Mouse (Mus musculus): ENCODE measurements at regions not wholly inside any gene's neighbourhood (a gene's known extent, or its start where the extent isn't known, plus 50 kb on each side); places are given as distances from the start of the nearest gene placed in this dataset.

DNA sequence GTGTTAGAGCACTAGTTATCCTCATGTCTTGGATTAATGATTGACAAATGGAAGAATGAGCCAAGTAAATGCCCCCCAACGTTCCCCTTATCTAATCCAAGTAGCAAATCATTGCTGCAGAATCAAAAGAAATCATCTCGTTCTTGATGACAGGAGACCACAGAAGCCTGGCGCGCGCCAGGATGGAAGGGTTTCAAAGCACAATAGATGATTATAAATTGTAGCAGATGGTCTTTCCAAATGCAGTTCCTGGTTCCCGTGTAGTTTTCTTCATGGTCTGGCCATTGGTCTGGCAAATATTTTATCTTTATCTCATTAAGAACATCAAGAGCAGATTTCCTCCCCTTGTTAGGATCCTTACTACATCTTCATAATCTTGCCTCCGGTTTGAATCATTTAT, 721.8 kb upstream of the Auts2 start:
- no peak for DNase-seq (ENCODE audit: low spot score)

DNA sequence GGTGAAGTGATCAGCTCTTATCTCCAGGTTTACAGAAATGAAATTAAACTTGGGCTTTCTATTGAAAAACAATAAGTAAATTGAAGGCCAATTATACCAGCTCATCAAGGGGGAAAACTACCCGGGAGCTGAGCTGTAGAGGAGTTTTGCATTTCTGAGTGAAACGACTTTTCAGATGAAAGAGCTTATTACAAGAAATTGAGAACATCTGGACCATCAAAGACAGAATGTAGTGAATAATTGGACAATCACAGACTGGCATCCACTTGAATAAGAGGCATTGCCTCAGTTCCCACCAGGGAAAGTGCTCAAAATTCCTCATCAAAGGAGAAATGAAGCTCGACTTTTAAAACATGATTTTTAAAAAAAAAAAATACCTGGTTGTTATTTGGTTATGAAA, 675.7 kb upstream of the Auts2 start:
- no peak for DNase-seq (ENCODE audit: low spot score)

DNA sequence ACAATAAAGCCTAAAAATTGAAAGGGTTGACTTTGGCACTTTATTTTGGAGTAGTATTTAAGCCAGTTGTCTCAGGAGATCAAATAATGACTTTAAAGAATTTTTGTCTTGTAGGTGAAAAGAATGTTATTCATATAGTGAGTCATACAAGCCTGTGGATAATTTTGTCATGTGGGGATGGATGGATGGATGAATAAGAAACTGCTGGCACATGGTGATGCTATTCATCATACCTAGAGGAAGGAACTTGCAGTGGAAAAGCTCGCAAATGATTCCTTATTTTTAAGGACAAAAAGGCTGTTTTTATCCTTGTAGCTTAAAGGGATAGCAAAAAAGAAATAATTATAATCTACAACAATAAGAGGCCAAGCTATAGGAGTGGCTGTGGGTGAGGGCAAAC, 655.4 kb upstream of the Auts2 start:
- DNase-seq (ENCODE audit: low spot score), result no peak

DNA sequence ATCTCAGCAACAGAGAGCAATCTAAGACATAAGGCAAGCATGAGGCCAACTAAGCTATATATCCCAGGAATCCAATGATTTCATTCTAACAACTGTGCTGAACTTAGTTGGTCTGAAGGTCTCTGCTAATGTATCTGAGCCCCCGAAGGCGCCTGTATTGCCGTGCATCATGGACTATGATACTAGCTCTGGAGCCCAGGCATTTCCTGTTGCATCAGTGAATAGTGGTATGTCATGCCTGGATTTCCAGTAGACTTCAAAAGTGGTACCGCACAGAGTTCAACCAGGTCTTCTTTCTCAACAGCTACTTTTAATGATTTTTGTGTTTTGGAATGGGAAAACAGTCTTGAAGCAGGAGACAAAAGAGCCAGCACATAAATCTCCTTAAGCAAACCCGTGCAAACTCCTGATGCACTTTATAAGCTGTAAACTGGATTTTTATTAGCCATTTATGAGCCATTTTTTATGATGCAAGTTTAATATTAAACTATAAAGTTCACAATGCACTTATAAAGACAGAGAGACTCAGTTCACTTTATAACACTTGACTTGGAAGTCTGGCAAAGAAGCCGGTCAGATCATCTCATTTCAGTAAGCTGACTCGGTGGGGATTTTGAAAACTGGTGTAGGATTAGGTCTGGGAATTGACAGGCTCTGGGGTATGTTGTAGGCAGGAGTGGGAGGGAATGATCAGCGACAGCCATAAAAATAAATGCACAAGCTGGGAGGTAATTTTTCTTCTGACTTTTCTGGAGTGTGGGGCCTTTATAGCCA, 646.8 kb upstream of the Auts2 start:
- no peak for DNase-seq (ENCODE audit: low spot score)

DNA sequence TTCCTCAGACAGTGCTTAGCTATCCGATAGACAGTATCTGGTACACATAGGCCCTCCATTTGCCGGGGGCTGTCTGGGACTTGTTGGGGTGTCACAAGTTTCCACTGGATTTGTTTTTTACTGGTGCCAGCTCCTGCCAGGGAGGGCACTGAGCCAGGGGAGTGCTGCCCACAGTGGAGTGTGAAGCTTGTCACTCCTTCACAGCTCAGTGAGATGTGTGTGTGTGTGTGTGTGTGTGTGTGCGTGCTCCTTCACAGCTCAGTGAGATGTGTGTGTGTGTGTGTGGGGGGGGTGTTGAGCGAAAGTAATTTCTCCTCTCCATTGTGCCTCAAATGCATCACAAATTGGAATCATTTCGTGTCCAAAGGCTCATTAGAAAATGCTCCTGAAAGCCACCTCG, 632.5 kb upstream of the Auts2 start:
- DNase-seq (ENCODE audit: low spot score), result no peak

DNA sequence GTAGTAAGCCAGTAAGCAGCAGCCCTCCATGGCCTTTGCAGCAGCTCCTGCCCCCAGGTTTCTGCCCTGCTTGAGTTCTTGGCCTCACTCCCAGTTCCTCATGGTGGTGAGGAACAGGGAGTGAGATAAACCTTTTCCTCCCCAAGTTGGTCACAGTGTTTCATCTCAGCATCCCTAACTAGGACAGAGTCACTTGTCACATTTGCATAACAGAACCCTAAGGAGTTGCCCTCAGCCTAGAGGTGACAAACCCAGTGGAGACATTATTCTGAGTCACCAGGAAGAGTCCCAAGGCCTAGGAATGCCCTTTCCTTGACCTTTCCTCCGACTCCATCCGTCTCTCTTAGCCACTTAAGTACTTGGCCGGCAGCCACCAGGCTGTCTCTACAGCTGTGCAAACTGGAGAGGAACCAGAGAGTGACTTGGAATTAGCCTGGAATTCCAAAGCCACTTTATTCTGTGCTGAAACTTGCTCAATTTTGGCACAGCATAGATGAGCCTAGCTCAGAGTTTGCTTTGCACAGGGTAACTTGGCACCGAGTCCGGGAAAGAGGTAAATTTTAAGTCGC, 630.1 kb upstream of the Auts2 start:
- DNase-seq (ENCODE audit: low spot score), result peak; percentile 74

DNA sequence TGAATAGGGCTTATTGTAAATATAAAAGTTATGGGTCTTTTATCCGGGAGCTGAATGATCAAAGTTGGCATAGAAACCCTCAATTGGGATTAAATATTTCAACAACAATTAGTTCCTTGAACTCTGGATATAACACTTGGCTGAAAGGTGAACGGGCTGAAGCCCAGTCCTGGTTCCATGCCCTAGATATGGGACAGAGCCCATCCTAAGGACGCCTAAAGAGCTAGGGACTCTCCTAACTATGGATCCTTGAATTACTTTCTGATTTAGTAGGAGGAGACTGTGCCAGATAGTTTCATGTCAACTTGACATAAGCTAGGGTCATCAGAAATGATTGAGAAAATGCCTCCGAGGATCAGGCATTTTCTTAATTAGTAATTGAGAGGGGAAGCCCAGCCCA, 629.5 kb upstream of the Auts2 start:
- DNase-seq (ENCODE audit: low spot score), result no peak

DNA sequence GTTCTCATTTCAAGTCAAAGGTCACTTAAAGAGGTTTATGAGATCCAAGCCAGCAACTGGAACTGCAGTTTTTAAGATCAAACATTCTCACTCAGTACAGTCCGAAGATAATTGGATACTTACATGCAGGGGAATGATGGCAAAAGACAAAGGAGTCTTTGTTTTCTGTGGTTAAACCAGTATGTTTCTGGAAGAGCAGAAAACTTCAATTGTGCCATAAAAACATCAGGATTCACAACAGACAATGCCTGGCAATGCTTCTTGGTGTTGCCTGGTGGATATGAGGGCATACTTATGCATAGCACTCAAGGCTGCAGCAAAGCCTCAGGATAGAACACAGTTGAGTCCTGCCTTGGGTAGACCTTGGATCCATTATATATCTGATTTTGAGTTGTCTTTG, 628.1 kb upstream of the Auts2 start:
- DNase-seq (ENCODE audit: low spot score), result no peak

DNA sequence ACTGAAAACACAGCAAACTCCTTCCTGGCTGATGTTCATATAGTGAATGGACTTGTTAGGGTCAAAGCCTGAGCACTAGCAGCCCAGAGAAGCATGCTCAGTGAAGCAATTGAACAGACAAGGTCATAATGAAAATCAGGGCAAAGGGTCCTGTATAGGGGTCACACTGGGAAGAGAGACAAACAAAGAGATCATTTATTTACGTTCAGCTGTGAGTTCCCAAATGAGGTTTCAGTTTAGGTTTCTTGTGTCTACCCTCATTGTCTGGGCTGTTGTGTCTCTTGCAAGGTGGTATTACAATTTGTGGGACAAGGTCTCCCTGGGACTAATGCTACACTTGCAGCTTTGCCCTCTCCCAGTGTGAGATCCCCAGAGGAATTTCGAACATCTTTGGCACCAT, 624.4 kb upstream of the Auts2 start:
- no peak for DNase-seq (ENCODE audit: low spot score)

DNA sequence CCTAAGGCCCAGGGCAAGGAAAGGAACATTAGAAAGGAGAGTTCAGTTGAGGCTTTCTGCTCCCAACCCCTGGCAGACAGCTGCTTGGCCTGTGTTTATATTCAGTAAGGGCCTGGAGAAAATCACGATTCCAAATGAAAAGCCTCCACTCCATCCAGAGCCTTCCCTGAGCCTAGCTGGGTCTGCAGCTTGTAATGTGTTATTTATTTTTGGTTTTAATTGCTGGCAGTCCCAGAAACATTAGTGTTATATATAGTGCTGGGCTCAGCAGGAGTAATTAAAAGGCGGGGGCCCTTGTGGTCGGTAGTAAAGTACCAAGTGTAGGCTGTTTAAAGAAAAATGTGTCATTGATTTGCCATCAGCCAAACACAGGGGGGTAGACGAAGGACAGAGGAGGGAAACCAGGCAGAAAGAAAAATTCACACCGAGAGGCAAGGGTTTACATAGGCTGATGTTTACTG, 623.9 kb upstream of the Auts2 start:
- DNase-seq (ENCODE audit: low spot score), result no peak

DNA sequence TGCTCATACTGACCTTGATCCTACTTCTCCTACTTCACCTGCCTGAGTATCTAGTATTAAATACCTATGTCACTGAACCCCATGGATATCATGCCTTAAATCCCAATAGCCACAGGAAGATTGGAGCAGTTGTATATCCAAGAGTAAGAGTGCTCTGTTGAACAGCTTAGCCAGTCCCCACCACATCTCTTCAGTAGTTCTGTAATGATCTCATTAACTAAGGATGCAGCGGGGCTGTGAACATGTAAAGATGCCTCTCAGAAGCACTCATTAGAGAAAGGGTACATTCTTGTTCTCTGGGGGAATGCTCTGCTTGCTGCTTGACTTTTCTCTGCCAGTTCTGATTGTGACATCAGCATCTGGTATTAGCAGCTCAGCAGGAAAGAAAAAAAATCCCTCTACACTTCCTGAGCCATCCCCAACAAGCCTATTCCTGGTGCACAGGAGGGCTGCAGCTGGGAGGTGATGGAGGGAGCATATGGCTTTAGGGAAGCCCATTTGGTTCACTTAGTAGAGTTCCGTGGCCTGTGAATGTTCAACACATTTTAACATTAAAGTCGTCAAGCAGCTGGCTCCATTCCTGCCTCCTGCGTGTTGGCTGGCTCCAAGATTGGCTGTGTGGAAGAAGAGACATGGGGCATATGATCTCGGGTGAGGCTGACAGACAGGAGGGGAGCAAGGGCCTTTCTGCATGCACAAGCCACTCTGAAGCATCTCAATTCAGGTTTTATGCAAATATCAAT, 613.1 kb upstream of the Auts2 start:
- no peak for DNase-seq (ENCODE audit: low spot score)

DNA sequence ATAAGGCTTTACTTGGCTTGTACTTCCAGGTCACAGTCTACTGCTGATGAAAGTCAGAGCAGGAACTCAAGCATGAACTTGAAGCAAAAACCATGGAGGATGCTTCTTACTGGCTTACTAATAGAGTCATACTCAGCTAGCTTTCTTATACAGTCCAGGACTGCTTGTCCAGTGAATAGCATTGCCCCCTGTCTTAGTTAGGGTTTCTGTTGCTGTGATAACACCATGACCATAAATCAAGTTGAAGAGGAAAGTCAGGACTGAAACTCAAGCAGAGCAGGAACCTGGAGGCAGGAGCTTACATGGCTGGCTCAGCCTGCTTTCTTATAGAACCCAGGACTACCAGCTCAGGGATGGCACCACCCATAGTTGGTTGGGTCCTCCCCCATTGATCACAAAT, 602.9 kb upstream of the Auts2 start:
- no peak for DNase-seq (ENCODE audit: low spot score)

DNA sequence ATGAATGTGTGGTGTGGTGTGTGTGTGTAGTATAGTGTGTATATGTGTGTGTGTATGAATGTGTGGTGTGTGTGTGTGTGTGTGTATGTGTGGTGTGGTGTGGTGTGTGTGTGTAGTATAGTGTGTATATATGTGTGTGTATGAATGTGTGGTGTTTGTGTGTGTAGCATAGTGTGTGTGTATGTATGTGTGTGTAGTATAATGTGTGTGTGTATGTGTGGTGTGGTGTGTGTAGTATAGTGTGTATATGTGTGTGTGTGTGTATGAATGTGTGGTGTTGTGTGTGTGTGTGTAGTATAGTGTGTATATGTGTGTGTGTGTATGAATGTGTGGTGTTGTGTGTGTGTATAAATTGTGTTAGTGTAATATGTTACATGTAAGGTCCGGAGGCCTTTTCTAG, 600.5 kb upstream of the Auts2 start:
- no peak for DNase-seq (ENCODE audit: low spot score)

DNA sequence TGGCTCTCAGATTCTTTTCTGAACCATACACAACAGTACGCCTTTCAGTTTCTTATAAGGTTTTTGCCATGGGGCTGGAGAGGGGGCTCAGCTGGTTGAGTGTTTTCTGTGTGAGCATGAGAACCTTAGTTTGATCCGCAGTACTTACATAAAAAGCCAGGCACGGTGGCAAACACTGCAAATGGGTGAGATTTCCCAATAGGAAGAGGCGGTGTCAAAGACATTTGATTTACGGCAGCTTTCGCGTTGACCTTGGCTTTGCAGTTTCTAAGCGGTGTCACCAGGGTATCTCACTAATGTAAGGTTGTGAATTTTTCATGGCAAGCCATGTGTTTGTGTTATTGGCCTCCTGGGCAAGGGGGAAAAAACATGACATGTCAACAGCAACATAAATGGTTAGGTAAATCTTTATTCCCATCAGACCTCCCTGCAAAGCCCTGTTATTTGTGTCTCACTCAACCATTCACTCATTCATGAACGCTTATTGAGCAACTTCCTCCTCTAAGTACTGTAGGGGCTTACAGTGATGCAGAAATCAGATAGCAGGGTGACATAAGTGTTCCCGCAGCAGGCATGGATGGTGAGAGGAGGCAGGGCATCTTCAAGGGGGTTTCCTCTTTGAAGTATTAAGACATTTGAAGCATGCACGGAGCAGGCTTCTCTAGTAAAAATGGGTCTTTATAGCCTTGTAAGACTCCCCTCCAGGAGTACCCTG, 599.4 kb upstream of the Auts2 start:
- DNase-seq (ENCODE audit: low spot score), result no peak

DNA sequence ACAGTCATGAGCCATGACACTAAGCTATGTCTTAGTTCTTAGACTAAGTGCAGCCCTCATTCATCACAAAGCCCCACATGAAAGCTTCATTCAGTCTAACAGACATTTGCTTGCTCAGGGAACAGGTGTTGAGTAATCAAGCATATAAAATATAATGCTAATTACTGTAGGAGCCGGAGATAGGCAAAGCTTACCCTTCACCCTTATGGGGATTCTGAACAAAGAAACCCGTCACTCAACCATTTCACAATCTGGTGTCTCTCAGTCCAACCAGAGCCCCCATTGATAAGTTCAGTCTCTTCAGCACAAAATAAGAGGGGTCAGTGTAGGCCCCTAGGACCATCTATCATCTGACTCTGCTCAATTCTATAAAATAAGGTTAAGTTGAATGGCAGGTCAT, 587.9 kb upstream of the Auts2 start:
- no peak for DNase-seq (ENCODE audit: low spot score)

DNA sequence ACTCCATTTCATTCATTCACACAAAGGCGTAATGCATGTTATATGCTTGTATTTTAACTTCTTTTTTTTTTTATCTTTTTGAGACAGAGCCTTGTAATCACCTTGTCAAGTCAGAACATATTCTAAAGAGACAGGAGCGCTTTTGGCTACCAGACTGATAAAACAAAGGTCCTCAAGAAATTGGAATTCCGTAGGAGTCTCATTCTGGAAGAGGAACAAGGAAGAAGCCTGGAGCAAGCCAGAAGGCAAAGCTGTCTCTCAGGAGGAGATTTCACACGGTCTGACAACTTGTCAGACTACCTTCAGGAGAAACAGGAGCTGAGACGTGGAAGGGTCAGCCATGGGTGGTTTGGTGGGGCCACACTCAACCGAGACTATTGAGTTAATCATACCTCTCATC, 587.2 kb upstream of the Auts2 start:
- DNase-seq (ENCODE audit: low spot score), result no peak

DNA sequence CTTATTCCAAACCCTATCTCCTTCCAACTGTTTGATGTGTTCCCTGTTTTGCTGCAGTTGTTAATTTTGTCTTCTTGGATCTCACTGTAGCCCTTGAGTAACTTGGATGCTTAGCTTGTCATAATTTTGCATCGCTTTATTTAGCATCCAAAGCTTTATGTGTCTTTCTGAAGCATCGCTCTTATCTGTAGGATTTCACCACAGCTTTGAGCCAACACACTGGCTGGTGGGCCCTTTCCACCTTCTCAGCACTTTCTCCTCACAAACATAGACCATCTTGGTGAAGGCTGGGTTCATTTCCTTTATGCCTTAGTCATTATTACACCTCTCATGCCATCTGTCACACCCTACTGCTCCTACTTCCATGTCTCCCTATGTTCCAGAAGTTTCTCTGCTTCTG, 581.1 kb upstream of the Auts2 start:
- no peak for DNase-seq (ENCODE audit: low spot score)

DNA sequence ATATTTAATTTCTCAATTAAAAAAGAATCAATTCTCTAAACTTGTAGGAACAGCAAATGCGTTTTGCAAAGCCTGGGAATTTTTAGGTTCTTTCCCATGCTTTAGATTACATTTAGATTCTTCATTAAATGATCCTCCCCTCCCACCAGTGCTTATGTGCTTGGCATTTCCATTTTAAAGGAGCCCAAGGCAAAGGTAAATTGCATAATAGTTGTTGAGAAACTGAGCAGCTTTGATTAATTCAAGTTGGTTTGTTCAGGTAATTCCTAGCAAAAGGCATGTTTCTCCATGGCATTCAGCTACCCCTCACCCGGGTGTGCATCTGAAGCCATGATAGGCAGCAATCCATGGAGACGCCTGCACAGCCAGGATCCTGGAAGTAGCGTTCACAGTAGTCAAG, 570.8 kb upstream of the Auts2 start:
- DNase-seq (ENCODE audit: low spot score), result no peak

DNA sequence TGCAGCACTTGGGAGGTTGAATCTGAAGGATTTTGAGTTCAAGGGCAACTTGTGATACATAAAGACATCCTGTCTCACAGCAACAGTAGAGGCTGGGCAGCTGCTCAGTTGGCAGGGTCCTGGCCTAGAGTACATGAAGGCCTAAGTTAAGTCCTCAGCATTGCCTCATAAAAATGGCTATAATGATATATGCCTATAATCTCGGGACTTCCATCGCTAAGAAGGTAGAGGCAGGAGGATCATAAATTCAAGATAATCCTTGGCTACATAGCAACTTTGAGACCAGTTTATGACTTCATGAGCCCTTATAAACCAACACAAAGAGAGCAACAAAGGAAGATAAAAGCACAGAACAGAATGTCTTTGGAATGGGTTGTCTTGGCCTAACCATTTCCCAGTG, 570.0 kb upstream of the Auts2 start:
- no peak for DNase-seq (ENCODE audit: low spot score)

DNA sequence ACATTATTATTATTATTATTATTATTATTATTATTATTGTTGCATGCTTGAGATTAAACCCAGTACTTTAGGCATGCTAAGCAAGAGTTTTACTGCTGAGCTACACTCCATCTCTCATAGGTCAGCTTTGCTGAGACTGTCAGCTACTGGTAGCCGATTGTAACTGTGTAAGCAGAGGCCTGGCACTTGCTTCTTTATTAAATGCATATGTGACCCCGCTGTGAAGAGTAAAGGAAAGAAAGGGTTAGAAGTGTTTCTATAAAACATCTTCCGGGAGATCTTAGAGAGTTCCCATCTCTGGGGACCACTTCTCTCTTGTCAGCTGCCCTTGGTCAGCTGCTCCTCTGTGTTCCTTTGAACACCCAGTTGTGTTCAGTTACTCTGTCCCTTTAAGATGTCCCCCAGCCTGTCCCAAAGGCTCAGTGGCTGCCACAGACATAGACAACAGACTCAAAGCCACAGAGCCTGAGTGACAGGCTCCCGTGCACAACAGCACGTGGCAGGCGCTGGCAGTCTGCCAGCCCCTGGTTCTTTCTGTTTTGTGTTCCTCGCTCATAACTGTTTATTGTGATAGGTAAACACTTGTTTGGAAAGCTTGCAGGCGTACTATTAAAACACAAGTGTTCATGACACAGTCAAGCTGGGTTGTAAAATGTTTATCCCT, 563.7 kb upstream of the Auts2 start:
- no peak for DNase-seq (ENCODE audit: low spot score)

DNA sequence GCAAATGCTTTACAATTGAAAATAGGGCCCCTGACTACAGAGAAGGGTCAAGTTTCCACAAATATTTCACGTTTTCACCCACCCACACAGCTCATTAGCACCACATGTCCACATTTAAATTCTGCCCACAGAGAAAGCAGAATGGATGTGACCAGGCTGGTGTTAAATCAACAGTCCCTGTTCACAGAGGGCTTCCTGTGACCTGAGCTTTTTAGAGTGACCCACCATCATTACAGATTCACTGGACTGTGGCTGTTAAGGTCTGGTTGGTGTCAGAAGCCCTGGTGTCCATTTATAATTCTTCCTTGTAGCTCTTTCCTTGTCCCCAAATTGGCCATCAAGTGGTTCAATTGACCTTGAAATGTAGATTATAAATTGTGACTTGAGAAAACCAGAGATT, 553.2 kb upstream of the Auts2 start:
- DNase-seq (ENCODE audit: low spot score), result no peak

DNA sequence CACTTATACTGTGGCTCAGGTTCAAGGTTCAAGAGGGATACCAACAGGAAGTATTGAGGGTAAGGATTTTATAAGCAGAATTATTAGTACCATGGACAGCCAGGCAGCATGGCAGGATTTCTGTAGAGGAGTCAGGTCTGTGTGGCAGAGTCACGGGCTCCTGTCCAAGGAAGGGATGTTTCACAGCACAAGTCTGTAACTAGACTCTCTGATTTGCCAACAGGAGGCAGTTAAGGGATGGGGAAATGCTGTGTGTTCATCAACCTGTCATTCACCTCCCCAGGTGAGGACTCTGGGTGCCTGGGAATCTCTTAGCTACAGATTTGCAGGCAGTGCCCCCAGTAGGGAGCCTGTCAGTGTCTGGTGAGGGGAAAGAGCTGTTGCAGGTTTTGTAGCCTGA, 541.7 kb upstream of the Auts2 start:
- DNase-seq (ENCODE audit: low spot score), result no peak
